Mouse (Mus musculus): ENCODE data around the gene Fgf6. TPM values are rescaled to one million over a fixed set of nuclear protein-coding genes. Genes with fewer than 3 reads are reported as not detected.

Gene Fgf6
- polyA plus RNA-seq, 1 experiment from 2014 or later: not detected

DNA sequence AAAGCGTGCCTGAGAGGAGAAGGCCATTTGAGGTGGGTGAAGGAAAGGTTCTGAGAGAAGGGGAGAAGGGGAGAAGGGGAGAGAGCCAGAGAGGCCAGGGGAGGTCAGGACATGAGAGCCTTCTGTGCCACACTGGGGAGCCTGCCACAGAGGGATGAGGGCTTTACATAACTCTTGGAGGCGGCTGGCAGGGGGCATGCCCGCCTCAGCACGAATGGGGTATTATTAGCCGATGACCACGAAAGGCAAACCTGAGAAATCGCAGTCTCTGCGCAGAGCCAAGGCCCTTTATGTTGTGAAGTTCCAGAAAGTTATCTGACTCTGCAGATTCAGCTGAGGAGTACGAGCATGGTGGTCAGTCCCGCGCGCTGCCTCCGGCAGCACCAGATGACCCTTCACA lies 5.4 kb upstream of the Fgf6 start:
- Histone ChIP-seq H3K4me2 (replicated peaks; ENCODE audit: low read depth, low read length) (no peak overlapping the region), H3K36me3 (ENCODE audit: control insufficient read depth, insufficient read depth, low read length) (no peaks in the 10 kb centered on the region), H3K4me3 (ENCODE audit: low read length) (no peak overlapping the region), H3K4me1 (ENCODE audit: control insufficient read depth, insufficient read depth, low read length) (no peaks in the 10 kb centered on the region), H3K27me3 (ENCODE audit: control insufficient read depth, insufficient read depth, low read length) (no peaks in the 10 kb centered on the region), H3K27ac (ENCODE audit: low read depth, low read length) (no peak overlapping the region), H3K9me3 (ENCODE audit: control insufficient read depth, low read length) (no peaks in the 10 kb centered on the region), H3K9ac (ENCODE audit: low read depth, low read length) (no peak overlapping the region)
- ATAC-seq (ENCODE audit: low FRiP score, low TSS enrichment): no peak
- 90% methylated on average over 13 of the region's 13 CpGs for WGBS

DNA sequence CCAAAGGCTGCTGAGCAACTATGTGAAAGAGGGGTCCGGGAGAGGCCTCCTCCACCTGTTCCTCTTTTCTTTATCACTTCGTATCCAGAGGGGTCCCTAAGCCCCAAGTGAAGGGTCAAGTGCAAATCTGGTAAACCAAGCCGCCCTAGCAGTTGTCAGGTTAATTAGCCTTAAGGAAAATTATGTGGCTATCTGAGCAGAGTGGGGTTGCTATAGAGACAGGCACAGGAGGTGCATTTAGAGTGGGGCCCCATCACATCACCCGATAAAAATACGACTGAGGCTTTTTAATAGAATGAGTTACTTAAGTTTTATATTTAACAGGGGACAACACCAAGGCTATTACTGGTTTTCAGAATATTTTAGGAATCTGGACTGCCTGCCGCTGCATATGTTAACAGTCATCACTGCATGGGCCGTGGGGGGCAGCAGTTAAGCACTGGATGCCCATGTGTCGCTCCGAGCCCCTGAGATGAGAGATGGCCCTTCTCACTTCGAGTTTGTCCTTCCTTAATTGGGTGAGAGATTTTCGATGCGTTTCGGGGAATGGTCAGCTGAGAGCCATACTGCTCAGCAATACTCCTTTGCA lies 3.3 kb upstream of the Fgf6 start:
- H3K27ac ChIP-seq (ENCODE audit: low read depth, low read length): no peak overlapping the region
- WGBS: 60% methylated on average over 13 of the region's 13 CpGs
- H3K9ac ChIP-seq (ENCODE audit: low read depth, low read length): no peak overlapping the region
- no peak for ATAC-seq (ENCODE audit: low FRiP score, low TSS enrichment)
- H3K36me3 ChIP-seq (ENCODE audit: control insufficient read depth, insufficient read depth, low read length): no peaks in the 10 kb centered on the region
- no peak overlapping the region for H3K4me3 ChIP-seq (ENCODE audit: low read length)
- H3K27me3 ChIP-seq (ENCODE audit: control insufficient read depth, insufficient read depth, low read length): no peaks in the 10 kb centered on the region
- no peak overlapping the region for H3K4me2 ChIP-seq (replicated peaks; ENCODE audit: low read depth, low read length)
- H3K4me1 ChIP-seq (ENCODE audit: control insufficient read depth, insufficient read depth, low read length): no peaks in the 10 kb centered on the region
- no peaks in the 10 kb centered on the region for H3K9me3 ChIP-seq (ENCODE audit: control insufficient read depth, low read length)

DNA sequence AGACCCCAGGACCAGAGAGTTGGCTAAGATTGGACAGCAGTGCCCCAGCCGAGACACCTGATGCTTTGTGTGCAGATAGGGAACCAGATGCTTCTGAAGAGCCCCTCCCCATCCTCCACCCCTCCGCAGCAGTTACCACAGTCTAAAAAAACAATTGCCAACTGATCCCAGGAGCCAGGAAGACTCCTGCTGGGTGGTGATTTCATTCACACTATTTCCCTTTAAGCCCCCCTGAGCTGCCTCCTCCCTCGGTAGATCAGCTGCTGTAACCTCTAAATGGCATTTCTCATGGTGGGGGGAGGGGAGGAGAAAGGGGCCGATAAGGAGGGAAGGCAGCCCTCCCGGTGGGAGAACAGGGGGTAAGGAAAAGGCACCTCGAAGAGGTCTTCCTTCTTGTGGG lies 3.9 kb downstream of the Fgf6 start:
- Histone ChIP-seq H3K27ac (ENCODE audit: low read depth, low read length) (no peak overlapping the region), H3K4me3 (ENCODE audit: low read length) (no peak overlapping the region), H3K4me2 (replicated peaks; ENCODE audit: low read depth, low read length) (no peak overlapping the region), H3K9ac (ENCODE audit: low read depth, low read length) (no peak overlapping the region), H3K9me3 (ENCODE audit: control insufficient read depth, low read length) (no peaks in the 10 kb centered on the region), H3K27me3 (ENCODE audit: control insufficient read depth, insufficient read depth, low read length) (peaks cover 36% of the 10 kb centered on the region), H3K36me3 (ENCODE audit: control insufficient read depth, insufficient read depth, low read length) (no peaks in the 10 kb centered on the region), H3K4me1 (ENCODE audit: control insufficient read depth, insufficient read depth, low read length) (0 out of 2 replicates have a peak, but pooled peaks cover 3% of the 10 kb centered on the region)
- ATAC-seq (ENCODE audit: low FRiP score, low TSS enrichment): 0 out of 2 replicates have a peak, but pooled peaks have one; percentile 41
- WGBS: 4% methylated on average over 6 of the region's 6 CpGs

DNA sequence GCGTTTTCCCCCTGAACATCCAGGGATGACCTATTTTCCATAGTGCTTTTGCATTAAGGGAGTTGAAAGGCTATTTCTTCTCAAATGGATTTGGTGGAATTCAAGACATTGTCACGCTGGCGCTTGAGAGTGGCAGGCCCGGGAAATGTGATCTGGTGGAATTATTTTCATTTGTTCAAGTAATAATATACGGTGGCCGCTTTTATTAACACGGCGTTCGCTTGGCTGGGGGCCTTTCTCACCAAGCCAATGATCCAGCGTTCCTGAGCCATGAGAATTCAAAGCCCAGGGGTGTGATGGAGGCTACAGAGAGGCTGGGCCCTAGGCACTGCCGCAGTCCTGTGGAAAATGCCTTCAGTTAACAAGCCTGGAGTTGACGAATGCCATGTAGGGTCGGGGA lies 5.0 kb downstream of the Fgf6 start:
- 11% methylated on average over 13 of the region's 13 CpGs for WGBS
- H3K36me3 ChIP-seq (ENCODE audit: control insufficient read depth, insufficient read depth, low read length): no peaks in the 10 kb centered on the region
- peaks cover 39% of the 10 kb centered on the region for H3K27me3 ChIP-seq (ENCODE audit: control insufficient read depth, insufficient read depth, low read length)
- no peak overlapping the region for H3K4me3 ChIP-seq (ENCODE audit: low read length)
- no peaks in the 10 kb centered on the region for H3K9me3 ChIP-seq (ENCODE audit: control insufficient read depth, low read length)
- H3K27ac ChIP-seq (ENCODE audit: low read depth, low read length): no peak overlapping the region
- H3K9ac ChIP-seq (ENCODE audit: low read depth, low read length): no peak overlapping the region
- no peak overlapping the region for H3K4me2 ChIP-seq (replicated peaks; ENCODE audit: low read depth, low read length)
- 0 out of 2 replicates have a peak, but pooled peaks cover 3% of the 10 kb centered on the region for H3K4me1 ChIP-seq (ENCODE audit: control insufficient read depth, insufficient read depth, low read length)
- ATAC-seq (ENCODE audit: low FRiP score, low TSS enrichment): no peak

DNA sequence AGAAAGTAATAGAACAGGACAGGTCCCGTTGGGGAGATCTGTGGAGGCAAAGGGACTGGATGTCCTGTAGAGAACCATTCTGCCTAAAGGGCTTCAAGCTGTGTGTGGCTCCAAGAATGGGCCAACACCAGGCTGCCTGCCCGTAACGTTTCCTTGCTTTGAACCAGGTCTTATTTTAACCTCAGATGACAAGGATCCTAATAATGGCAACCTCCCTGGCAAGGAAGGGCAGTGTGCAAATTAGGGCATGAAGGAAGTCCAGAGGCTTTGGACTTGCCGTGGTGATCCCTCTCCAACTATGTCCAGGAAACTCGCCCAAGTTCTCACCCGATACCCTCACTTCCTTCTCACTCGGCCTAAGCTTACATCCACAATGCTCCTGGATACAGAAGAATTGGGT lies 9.4 kb downstream of the Fgf6 start:
- WGBS: 78% methylated on average over 7 of the region's 7 CpGs
- Histone ChIP-seq H3K36me3 (ENCODE audit: control insufficient read depth, insufficient read depth, low read length) (no peaks in the 10 kb centered on the region), H3K9ac (ENCODE audit: low read depth, low read length) (no peak overlapping the region), H3K27me3 (ENCODE audit: control insufficient read depth, insufficient read depth, low read length) (peaks cover 25% of the 10 kb centered on the region), H3K9me3 (ENCODE audit: control insufficient read depth, low read length) (no peaks in the 10 kb centered on the region), H3K4me3 (ENCODE audit: low read length) (no peak overlapping the region), H3K4me1 (ENCODE audit: control insufficient read depth, insufficient read depth, low read length) (no peaks in the 10 kb centered on the region), H3K27ac (ENCODE audit: low read depth, low read length) (no peak overlapping the region), H3K4me2 (replicated peaks; ENCODE audit: low read depth, low read length) (no peak overlapping the region)
- ATAC-seq (ENCODE audit: low FRiP score, low TSS enrichment): no peak

DNA sequence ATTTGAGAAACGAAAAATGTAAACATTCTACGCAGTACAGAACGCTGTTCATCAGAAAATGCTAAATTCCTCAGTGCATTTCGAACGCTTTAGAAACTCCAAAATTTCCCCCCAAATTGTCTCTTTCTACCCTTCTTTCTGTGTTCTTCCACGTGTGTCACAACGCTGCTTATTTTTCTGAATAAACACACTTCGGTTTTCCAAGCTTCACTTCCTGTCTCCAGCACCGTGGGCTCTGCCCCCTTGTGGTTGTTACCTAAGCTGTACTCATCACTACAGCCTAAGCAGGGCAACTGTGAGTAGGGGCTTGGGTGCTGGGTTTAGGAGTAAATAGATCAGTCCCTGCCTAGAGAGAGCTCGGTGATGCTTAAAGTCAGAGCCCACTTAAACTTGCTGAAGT lies 19.4 kb downstream of the Fgf6 start:
- ATAC-seq (ENCODE audit: low FRiP score, low TSS enrichment): peak; percentile 80
- Histone ChIP-seq H3K4me2 (replicated peaks; ENCODE audit: low read depth, low read length) (peak overlapping the region; percentile 8), H3K27me3 (ENCODE audit: control insufficient read depth, insufficient read depth, low read length) (no peaks in the 10 kb centered on the region), H3K4me3 (ENCODE audit: low read length) (no peak overlapping the region), H3K9me3 (ENCODE audit: control insufficient read depth, low read length) (no peaks in the 10 kb centered on the region), H3K4me1 (ENCODE audit: control insufficient read depth, insufficient read depth, low read length) (no peaks in the 10 kb centered on the region), H3K36me3 (ENCODE audit: control insufficient read depth, insufficient read depth, low read length) (no peaks in the 10 kb centered on the region), H3K9ac (ENCODE audit: low read depth, low read length) (no peak overlapping the region), H3K27ac (ENCODE audit: low read depth, low read length) (no peak overlapping the region)
- 35% methylated on average over 10 of the region's 10 CpGs for WGBS

DNA sequence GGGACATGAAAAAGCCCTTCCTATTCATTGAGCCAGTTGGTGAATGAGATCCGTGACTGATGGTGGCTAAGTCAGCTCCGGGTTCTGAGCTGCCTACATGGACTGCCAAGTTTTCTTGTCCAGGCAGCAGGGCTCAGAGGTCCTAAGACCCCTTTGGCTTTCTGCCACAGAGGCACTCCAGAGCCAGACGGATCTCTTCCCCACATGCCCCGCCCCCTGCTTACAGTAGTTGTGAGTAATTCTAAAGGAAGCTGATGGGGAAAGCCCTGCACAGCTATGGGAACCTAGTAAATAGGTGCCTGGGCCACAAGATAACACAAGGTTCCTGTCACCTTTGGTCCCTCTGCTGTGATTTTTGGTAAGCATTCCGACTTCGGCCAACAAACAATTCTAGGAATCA lies 29.5 kb downstream of the Fgf6 start:
- Histone ChIP-seq H3K4me1 (ENCODE audit: control insufficient read depth, insufficient read depth, low read length) (no peaks in the 10 kb centered on the region), H3K36me3 (ENCODE audit: control insufficient read depth, insufficient read depth, low read length) (no peaks in the 10 kb centered on the region), H3K27ac (ENCODE audit: low read depth, low read length) (no peak overlapping the region), H3K9me3 (ENCODE audit: control insufficient read depth, low read length) (no peaks in the 10 kb centered on the region), H3K27me3 (ENCODE audit: control insufficient read depth, insufficient read depth, low read length) (no peaks in the 10 kb centered on the region), H3K4me3 (ENCODE audit: low read length) (no peak overlapping the region), H3K4me2 (replicated peaks; ENCODE audit: low read depth, low read length) (no peak overlapping the region), H3K9ac (ENCODE audit: low read depth, low read length) (no peak overlapping the region)
- WGBS: 53% methylated on average over 6 of the region's 6 CpGs
- ATAC-seq (ENCODE audit: low FRiP score, low TSS enrichment): no peak

DNA sequence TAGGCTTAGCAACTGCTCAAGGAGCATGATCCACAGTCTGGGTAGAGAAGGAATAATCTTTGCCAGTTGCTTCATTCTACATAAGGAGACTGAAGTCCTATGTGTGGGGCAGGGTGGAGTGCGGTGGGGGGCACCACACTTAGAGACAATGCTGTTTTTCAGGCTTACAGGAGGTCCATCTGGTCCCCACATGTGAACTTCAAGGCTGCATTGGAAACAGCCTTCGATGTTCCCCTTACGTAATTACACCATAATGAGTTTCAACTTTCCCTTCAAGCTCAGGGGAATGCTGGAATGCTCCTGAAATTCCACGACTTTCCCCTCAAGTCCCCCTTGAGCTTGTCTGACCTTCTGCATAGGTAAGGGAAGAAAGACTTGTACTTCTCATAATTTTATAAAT lies 35.5 kb downstream of the Fgf6 start:
- Histone ChIP-seq H3K4me2 (replicated peaks; ENCODE audit: low read depth, low read length) (no peak overlapping the region), H3K9ac (ENCODE audit: low read depth, low read length) (no peak overlapping the region), H3K36me3 (ENCODE audit: control insufficient read depth, insufficient read depth, low read length) (no peaks in the 10 kb centered on the region), H3K4me1 (ENCODE audit: control insufficient read depth, insufficient read depth, low read length) (no peaks in the 10 kb centered on the region), H3K4me3 (ENCODE audit: low read length) (no peak overlapping the region), H3K9me3 (ENCODE audit: control insufficient read depth, low read length) (no peaks in the 10 kb centered on the region), H3K27ac (ENCODE audit: low read depth, low read length) (no peak overlapping the region), H3K27me3 (ENCODE audit: control insufficient read depth, insufficient read depth, low read length) (no peaks in the 10 kb centered on the region)
- no peak for ATAC-seq (ENCODE audit: low FRiP score, low TSS enrichment)
- WGBS: 66% methylated on average over 4 of the region's 4 CpGs

DNA sequence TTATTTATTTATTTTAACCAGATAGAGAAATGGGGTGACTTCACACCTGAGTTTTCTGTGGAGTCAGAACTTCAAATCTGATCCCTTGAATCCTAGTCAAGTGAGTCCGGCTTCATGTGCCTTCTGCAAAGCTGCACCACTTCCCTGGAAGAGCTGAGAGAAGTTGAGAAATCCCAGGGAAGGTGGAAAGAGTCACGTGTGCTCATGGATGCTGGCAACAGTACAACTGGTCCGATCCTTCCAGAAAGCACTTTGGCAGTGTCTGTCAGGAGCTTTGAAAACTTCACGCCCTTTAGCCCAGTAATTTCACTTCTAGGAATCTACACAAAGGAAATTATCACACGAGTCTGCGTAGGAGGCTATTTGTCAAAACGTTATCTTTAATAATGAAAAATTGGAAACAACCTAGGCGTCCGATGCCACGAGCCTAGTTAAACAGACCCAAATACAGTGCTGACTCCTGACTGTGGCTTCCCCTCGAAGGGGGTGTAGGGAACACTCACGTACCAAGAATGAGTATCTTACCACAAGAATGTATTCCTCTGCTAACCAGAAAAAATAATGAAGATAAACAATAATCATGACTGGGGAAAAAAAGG lies 41.7 kb downstream of the Fgf6 start:
- Histone ChIP-seq H3K9ac (ENCODE audit: low read depth, low read length) (no peak overlapping the region), H3K4me1 (ENCODE audit: control insufficient read depth, insufficient read depth, low read length) (no peaks in the 10 kb centered on the region), H3K27ac (ENCODE audit: low read depth, low read length) (no peak overlapping the region), H3K4me2 (replicated peaks; ENCODE audit: low read depth, low read length) (no peak overlapping the region), H3K9me3 (ENCODE audit: control insufficient read depth, low read length) (no peaks in the 10 kb centered on the region), H3K4me3 (ENCODE audit: low read length) (no peak overlapping the region), H3K36me3 (ENCODE audit: control insufficient read depth, insufficient read depth, low read length) (no peaks in the 10 kb centered on the region), H3K27me3 (ENCODE audit: control insufficient read depth, insufficient read depth, low read length) (no peaks in the 10 kb centered on the region)
- ATAC-seq (ENCODE audit: low FRiP score, low TSS enrichment): no peak
- 75% methylated on average over 12 of the region's 12 CpGs for WGBS

Measured in kidney, embryonic 14.5 days (tissue).